Mouse (Mus musculus) natural killer cell, adult 2 months (primary cell): ENCODE results near the gene Khdrbs1.
"Not testable (repeated sequence)": the region's sequence is repeated elsewhere in the genome, so short reads cannot be mapped to it uniquely, and the experiment has no call there.

Source experiments
- DNase-seq, 2 experiments: peaks; one replicate each; pipeline ENCODE4 v3.0.0; 2022; ENCODE audit warnings: low spot score in 2 of 2

The Khdrbs1 gene

DNA sequence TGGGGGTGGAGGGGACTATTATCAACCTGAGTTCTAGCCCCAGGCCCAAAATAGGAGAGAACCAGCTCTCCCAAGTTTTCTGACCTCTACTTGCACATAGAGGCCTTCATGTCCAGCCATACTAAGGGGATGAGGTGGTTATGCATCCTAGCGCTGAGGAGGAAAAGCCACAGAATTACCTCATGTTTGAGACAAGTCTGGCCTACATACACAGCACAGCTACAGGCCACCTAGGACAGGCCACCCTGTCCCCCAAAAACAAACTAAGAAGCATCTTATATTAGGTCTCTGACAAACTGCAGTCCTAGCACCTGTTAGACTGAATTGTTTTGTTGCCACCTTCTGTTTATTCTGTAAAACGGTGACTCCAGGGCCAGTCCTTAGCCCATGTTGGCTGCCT, 1.4 kb upstream of the Khdrbs1 start:
- no peak for DNase-seq

DNA sequence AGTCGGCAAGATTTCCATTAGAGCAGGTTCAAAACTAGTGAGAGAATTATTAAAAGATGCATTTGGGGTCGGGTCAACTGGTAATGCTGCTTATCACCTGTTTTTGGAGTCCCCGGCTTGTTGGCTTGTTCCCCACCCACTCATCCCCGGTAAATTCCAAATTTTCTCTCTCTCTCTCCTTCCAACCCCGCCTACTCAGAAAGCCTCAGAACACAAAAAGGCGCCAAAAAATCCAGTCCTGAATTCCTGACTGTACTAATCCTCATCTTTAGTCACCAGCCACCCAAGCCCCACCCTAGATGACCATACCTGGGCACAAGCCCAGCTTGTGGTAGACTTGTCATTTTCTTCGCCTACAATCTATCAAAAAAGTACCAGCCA, 897 bp upstream of the Khdrbs1 start:
- no peak for DNase-seq

- no peak for DNase-seq
Measured at GRCm38 (mm10) chr4:129741974-129742231, 200 bp downstream of the Khdrbs1 start.

GRCm38 (mm10) chr4:129741251-129741973, 691 bp downstream of the Khdrbs1 start:
- peak in 1 of 2 experiments; percentile 25 for DNase-seq

GRCm38 (mm10) chr4:129739111-129739645, 2.9 kb downstream of the Khdrbs1 start:
- DNase-seq: no peak

DNA sequence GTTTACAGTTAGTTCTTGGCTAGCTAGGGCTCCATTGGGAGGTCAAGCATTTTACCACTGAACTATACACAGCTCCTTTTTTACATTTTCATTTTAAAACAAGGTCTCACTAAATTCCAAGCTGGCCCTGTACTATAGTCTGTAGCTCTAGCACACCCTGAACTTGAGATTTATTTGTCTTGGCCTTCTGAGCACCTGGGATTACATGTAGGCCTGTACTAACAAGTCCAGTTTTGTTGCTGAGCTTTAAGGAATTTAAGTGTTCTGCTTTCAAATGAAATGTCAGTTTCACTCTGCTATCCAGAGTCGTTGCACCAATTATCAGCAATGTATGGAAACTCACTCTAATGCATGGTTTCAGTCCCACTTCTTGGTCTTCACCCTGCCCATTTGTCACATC, 5.9 kb downstream of the Khdrbs1 start:
- DNase-seq: no peak

- DNase-seq: not testable (repeated sequence)
Measured at GRCm38 (mm10) chr4:129735485-129735884, 6.6 kb downstream of the Khdrbs1 start.

DNA sequence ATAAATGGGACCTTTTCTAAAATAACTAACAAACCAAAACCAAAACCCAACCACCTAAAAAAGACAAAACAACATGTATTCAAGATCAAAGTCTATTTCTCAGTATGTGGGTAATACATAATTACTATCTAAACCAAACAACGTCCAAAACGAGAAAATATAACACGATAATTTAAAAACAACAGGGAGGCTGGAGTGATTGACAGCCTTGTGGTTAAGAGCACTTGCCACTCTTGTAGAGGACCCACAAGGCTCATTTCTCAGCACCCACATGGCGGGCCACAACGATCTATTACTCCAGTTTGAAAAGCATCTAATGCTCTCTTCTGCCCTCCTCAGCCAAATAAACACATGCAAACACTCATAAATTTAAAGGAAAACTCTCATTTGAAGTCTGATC, 10.7 kb downstream of the Khdrbs1 start:
- no peak for DNase-seq

DNA sequence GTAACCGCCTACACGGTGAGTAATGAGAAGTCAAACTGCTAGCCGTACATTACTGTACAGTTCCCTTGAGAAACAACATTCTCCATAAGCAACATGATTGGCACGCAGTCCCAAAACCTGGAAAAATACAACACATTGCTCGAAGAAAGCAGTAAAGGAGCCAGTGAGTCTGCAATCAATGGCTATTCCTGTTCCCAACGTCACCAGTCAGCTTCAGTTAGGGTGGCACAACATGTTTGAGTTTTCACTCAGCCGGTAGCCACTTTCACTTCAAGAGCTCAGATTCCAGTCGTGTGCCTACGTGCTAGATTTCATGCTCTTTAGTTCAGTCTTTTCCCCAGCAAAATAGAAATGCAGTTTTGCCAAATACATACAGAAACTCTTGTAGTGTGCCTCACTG, 25.8 kb downstream of the Khdrbs1 start:
- no peak for DNase-seq

GRCm38 (mm10) chr4:129709486-129710129, 32.5 kb downstream of the Khdrbs1 start:
- DNase-seq: no peak

GRCm38 (mm10) chr4:129706750-129707149, 35.4 kb downstream of the Khdrbs1 start:
- DNase-seq: no peak

DNA sequence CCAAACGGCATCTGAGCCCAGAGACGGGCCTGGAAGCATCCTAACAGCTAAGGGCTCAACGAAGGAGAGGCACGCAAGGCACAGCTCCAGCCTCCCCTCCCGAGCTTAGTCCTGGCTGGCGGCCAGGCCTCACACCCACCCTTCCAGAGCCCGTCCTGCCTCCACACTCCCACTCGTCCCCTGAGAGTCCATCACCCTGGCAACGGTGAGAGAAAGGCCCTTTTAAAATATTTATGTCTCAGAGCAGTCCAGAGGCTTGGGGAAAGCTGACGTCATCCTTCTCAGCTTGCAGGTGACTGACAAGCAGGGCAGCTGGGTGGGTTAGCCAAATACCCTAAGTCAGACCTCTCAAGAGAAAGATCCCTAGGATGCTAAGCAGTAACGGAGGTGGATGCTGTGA, 39.6 kb downstream of the Khdrbs1 start:
- no peak for DNase-seq

DNA sequence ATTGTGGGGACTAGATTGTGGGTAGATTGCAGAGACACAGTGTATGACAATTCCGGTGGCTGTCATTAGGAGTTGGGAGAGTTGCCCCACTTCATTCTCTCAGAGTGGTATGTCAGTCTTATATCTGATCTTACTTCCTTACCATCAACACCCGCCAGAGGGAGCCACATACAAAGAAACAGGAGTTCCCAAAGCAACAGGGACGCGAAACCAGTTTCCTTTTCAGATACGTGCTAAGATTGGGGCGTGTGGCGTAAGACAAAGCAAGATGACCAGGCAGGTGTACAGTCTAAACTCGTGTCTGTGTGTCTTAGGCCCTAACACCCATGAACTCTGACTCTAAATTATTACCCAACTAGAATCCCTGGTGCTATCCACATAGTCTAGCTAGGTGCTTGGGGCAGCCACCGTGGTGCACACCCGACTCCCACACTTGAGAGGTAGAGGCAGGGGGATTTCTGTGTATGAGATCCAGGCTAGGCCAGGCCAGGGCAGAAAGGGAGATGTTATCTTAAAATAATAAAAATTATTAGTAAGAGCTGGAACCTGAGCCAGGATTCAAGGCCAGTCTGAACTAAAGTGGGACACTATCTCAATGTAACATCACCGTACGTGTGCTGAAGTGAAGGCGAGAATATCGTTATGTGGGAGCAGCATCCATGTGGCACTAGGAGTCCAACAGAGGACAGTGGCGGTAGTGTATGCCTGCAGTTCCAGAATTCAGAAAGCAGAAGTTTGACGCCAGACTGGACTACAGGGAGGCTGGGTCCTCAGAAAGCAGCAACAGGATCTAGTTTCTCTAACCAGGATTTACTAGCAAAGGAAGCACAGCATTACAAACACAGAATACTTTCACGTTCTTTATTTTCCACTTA, 40.4 kb downstream of the Khdrbs1 start:
- DNase-seq: peak; percentile 80 to 87

- not testable (repeated sequence) for DNase-seq
Measured at GRCm38 (mm10) chr4:129700661-129701060, 41.4 kb downstream of the Khdrbs1 start.

DNA sequence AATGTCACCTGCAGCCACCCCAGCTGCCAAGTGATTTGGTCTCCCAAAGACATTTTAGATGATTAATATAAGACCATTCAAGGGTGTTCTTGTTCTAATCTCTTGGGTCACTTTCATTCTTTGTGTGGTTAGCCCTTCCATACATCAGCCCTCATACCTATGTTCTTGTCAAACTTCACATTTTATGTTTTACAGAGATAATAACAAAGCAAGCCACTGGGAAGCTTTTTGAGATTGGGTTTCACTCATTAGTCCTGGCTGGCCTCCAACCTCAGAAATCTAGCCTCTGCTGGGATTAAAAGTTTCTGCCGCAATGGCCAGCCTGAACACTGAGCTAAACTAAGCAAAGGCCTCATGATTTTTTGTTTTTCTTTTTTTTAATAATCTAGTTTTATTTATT, 41.9 kb downstream of the Khdrbs1 start:
- no peak for DNase-seq

GRCm38 (mm10) chr4:129697191-129697590, 44.9 kb downstream of the Khdrbs1 start:
- DNase-seq: no peak

- peak; percentile 76 to 85 for DNase-seq
Measured at GRCm38 (mm10) chr4:129696158-129696985, 45.7 kb downstream of the Khdrbs1 start, which contains the start of gene Tmem39b. TSS of gene Tmem39b (minus strand) at chr4:129696838.

DNA sequence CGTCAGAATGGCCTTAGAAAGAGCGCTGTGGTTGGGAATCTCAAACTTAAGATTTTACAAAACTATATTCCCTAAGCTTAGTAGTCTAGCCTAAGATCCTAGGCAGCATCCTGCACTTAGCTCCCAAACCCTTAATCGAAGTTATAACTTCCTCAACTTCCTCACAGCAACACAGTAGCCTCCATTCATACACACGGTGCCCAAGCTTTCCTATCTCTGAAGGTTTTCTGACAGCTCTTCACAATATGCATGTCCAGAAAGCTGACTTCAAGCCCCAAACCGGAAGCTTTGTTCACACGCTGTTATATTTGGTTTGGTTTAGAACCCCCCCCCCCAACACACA, 46.3 kb downstream of the Khdrbs1 start:
- no peak for DNase-seq

- DNase-seq: no peak
Measured at GRCm38 (mm10) chr4:129684531-129684930, 57.6 kb downstream of the Khdrbs1 start.

DNA sequence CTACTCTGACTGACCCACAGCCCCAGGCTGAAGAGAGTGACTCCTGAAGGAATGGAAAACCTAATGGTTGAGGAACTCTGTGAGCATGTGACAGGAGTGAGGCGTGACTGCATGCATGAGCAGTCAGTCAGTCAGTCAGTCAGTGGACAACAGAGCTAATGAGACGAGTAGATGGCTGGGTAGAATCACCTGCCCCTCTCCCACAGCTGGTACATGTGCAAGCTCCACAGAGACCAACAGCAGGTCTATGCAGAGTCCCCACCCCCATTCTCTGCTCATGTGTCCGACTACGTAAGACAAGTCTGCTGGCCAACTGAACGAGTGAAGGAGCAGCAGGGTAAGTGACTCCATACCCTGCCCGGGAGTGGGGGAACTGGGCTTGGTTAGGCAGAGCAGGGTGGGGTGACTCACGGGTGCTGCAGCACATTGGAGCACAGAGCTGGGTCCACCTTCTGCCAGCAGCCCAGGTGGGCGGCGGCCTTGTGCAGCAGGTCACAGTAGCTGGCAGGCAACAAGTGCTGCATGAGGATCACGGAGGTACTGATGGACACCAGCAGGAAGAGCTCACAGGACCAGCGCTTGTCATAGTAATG, 58.1 kb downstream of the Khdrbs1 start:
- DNase-seq: no peak

- no peak for DNase-seq
Measured at GRCm38 (mm10) chr4:129681837-129682236, 60.3 kb downstream of the Khdrbs1 start.
